Mouse (Mus musculus) skeletal muscle tissue, adult 2 months (tissue): Measurements from ENCODE around the gene Phactr2.

Source experiments
- DNase-seq: peaks from one replicate; pipeline ENCODE4 v3.0.0-alpha.2; 2012; ENCODE audit warnings: low read depth, low spot score

Gene Phactr2

DNA sequence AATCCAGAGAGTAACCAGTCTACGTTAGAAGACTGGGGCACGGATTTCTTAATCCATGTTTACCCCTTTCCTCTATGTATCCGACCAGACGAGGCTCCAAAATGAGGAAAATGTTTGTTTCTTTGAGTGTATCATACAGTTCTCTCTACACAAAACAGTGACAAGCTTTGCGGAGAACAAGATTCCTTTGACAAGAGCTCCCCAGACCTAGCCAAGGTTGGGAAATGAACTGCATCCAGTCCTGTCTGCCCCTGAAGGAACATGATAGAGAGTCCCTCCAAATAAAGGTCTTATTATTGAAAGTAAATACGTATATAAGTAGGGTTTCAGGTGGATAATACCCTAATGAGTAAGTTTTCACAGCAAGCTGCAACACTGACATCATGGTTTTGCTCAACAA lies 199.1 kb downstream of the Phactr2 start:
- no peak for DNase-seq

DNA sequence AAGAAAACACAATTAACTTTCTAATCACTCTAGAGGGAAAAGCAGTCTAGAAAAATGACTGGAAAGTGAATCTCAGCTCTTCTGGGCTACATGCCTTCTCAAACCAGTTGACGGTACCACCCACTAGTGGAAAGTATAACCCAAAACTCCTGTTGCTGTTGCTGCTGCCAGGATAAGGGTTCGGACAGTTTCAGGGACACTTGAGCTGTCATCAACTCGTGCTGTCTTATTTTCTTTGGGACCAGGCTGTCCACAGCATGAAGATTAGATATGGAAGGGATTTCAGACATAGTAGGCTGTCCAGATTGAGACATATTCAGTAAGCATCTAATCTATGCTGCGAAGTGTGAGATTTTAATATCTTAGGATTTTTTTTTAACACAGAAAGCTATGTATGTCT lies 199.5 kb downstream of the Phactr2 start:
- no peak for DNase-seq

DNA sequence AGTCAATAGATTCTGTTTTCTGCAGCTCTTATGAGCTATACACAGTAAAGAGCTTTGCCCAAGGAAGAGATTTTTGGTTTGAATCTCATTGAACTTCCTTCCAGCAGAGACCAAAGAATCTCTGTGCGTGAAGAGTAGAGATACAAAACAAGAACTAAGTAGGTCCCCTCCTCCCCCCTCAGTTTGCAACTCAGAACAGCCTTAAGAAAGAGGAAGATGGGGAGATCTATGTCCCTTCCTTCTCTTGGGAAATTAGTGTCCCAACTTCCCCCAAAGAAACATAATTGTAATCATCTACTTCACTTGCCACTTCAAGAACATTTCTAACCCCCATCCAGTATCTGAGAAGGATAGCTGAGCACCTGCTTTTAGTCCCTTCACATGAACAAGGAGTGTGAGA lies 200.5 kb downstream of the Phactr2 start:
- DNase-seq: no peak

DNA sequence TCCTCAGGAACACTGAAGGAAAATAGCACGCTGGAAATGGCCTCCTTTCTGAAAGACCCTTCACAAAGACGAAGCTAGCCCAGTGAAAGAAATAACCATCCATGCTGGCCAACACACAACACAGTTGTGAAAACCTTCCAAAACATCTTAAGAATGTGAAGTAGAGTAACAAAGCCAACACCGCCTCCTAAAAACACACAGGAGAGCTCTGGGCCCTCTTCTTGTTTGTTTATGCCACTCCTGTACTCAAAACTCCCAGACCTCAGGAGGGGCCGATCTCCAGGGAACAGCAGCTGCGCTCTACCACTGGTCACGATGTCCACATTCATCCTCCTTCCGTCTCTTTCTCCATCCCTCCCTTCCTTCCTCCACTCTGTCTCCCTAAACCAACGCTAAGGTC lies 202.5 kb downstream of the Phactr2 start:
- DNase-seq: no peak

DNA sequence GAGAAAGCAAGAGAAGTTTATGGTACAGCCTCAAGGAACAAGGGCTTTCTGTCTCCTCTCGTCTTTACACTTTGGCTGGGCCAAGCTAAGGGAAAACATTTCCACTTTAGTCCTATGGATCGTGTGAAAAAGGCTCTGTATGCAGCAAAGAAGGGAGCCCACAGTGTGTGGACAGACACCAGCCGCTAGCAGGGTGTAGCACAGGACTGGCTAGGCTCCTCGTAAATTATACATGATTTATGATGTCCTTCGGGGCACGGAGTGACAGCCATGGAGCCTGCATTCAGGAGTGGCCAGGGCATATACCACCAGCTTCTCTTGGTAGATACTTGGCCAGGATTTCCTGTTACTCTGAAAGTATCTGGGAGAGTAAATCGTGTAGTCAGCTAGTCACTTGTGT lies 203.1 kb downstream of the Phactr2 start:
- no peak for DNase-seq

DNA sequence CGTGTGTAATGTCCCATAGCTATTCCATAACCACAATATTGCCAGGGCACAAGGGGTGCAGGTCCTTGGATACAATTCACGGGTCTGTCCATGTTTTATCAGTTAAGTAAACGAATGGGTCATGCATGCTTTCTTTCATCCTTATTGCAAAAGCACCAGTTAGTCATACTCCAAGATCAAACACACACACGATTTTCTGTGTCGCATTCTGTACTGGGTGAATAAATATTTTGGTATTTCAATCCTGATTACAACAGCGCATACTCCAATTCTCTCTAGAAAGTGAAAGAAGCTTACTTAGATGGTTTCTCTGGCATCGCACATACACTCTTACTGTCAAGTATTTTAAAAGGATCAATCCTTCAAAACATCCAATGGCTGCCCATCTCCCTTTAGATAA lies 203.9 kb downstream of the Phactr2 start:
- DNase-seq: no peak

DNA sequence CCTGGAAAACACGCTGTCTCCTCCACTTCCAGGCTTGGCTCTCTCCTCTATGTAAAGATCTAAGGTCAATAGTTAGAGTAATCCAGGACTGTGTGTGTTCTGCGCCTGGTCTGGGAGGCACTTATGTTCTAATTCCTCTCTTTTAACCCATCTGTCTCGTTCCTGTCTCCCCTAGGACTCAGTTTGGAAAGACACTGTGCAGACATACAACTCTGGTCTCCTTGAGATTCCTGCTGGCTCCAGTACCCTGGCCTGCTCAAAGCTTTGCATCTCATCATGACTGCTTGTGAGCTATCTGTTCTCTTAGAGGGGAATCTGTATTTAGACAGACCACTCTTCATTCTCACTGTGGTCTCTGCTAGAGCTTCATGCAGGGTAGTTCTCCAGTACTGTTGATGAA lies 215.0 kb downstream of the Phactr2 start:
- no peak for DNase-seq

DNA sequence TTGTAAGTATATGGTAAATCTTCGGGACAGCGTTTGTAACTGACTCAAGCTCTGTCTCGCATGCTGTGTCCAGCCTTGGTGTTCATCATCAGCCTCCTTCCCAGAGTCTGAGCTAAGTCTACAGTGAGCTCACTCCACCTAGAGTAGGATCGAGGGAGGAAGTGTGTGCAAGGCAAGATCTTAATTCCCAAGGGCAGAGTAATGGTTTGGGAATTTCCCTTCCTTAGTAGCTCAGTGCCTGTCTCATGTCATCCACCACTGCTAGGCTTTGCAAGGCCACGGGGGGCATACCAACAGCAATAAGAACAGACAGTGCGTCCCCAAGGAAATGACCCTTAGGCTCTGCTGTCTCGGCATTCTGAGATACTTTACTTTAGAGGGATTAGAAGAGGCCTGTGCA lies 218.0 kb downstream of the Phactr2 start:
- no peak for DNase-seq

DNA sequence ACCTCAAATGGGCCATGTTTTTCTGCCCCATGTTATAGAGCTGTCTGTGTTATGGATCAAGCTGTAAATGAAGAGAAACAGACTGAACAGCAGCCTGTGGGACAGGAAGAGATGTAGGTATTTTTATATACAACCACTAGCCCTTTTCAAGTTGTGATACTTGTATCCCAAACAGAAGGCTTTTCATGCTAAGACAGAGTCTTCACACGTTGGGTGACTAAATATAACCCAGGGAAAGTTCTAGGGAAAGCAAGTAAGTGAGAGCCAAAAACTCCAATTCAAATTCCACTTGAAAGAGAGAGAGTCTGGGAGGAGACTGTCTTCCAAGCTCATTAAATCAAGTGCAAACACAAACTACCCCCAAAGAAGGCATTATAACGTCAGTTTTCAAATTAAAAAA lies 223.9 kb downstream of the Phactr2 start:
- no peak for DNase-seq

DNA sequence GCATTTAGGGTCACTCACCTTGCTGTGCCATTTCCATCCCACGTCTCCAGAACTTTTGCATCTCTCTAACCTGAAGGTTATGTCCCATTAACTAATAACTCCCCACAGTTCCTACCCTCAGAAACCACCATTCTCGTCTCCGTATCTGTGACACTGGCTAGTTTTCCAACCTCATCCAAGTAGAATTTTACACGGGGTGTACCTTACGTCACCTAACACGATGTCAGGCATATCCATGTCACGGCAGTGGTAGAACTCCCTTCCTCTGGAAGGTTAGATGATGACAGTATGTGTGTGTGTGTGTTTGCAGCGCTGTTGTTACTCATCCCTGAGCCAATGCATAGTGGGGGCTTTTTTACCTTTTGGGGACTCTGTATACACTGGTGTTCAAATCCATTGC lies 225.1 kb downstream of the Phactr2 start:
- DNase-seq: no peak

DNA sequence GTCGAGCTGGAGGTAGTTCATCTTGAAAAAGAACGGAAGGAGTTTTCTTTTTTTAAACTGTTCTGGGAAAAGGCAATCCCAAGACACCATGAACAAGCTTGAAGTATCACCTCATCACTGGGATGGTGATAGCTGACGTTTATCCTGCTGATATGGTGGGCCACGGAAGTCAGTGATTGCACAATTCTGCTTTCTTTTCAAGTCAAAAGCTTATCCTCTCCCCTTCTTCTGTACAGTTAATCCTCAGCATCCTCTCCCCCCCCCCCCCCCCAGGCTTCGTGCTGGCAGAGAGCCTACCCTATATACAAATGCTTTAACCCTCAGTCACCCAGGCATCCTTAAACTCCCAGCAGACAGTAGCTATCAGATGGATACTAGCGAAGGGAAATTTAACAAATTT lies 228.5 kb downstream of the Phactr2 start:
- DNase-seq: no peak

DNA sequence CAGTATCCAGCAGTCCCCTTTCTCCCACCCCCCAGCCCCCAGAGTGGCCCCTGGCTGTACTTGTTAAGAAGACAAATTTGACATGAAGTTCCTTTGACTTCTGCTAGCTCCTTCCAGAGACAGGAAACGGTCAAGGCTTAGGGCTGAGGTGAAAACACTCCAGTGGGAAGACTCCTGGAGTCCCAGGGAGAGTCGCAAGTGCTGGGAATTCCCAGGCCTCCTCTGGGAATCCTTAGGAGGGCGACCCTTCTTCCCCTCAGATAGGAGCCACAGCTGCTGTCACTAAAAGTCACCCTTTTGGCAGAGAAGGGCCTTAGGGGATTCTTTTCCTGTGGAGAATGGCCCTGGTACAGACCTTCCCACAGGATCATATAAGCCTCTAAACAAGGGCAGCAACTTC lies 230.0 kb downstream of the Phactr2 start:
- DNase-seq: no peak

DNA sequence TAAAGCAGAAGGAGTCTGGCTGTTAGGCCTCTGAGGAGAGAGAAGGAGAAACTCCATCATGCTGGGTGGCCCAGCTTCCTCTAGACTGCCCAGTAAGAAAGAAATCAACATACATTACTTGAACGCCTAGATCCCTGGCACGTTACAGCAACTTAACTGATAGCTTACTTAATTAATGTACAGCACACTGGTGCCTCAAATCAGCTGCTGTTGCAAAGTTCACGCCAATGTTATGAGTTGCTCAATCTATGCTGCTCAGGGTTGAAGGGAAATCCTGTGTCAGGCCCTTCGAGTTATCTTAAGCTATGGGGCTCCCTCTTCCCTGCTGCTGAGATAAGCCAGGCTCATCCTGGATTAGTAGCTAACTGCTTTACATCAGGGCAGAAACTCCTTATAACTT lies 233.8 kb downstream of the Phactr2 start:
- no peak for DNase-seq

DNA sequence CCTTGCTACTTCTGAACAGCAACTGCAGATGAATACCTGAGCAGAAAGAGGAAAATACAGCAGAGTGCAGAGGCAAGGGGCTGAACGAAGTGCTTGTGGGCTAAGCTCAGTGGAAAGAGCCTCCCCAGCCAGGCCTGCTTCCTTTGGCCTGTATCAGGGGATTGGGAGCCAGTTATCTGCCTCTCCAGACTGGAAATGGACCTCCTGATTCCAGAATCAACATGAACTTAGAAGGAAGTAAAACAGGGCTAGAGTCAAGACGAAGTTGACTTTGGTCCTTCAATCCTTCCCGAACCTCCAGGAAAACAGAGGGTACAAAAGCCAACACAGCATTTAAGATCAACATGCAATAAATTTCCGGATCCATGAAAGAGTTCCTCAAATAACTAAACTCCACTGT lies 236.0 kb downstream of the Phactr2 start:
- DNase-seq: no peak

DNA sequence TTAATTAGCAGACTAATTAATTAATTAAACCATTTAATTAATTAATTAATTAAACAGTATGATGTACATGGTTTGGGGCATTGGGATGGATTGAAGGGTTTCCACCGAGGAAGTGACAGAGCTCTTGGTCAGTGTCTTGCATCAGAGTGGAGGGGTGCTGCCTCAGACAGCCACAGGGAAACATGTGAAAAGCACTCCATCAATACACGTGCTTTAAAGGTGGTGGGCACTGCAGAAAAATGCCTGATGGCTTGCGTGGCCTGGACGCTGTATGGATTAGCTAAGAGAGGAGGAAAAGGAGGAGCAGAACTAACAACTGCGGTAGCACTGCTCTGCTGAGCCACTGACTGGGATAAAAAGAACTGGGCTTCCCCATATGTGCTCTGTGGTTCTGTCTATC lies 237.3 kb downstream of the Phactr2 start:
- no peak for DNase-seq

DNA sequence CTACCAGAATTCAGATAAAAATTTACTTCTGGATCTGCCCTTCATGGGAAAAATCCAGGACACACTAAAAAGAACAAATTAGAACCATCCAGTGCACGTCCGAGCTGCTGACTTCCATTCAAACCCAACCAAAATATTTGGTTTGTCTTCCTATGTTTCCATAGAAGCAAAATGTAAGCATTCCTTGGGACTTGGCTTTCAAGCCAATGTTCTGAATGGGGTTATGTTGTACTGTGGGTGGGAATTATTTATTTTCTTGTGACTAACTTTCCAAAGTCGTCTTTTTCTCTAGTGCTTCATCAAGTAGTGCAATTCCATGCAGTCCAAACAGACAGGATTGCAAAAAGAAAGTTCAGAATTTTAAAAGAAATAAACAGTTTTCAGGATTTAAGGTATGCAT lies 239.7 kb downstream of the Phactr2 start:
- DNase-seq: no peak

DNA sequence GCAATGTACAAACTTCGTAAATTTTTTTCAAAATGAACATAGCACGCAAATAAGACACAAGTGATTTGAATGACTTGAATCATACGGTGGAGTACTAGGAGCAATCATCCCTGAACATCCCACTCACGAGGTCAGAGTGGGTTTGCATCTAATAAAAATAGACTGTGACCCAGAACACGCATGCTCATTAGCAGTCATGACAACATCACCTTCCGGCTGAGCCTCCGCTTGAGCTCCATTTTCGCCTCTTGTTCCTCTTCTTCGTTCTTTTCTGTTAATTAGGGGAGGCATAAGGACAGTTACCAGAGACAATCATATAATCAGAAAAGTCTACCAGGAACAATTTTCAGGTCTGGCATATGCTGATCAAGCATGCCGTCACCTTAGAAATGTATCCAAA lies 240.3 kb downstream of the Phactr2 start:
- no peak for DNase-seq

DNA sequence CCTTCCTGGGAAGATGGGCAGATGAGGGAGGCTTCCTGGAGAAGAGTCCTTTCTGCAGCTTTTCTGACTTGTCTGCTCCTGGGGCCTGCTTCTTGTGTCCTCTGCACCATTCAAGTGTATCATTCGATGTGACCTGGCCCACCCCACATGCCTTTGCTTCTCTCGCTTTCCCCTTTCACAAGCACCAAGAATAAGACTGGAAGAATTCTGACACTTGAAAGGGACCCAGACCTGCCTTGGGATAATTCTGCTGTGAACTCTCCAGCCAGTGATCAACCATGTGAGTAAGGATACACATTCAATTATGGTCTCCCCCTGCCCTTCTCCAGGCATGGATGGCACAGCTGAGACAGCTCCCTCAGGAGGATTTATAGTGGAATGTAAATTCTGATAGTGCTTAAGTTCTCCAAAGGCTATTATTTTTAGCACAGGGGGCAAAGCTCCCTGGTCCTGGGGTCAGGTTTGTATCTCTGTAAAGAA lies 241.0 kb downstream of the Phactr2 start:
- no peak for DNase-seq

DNA sequence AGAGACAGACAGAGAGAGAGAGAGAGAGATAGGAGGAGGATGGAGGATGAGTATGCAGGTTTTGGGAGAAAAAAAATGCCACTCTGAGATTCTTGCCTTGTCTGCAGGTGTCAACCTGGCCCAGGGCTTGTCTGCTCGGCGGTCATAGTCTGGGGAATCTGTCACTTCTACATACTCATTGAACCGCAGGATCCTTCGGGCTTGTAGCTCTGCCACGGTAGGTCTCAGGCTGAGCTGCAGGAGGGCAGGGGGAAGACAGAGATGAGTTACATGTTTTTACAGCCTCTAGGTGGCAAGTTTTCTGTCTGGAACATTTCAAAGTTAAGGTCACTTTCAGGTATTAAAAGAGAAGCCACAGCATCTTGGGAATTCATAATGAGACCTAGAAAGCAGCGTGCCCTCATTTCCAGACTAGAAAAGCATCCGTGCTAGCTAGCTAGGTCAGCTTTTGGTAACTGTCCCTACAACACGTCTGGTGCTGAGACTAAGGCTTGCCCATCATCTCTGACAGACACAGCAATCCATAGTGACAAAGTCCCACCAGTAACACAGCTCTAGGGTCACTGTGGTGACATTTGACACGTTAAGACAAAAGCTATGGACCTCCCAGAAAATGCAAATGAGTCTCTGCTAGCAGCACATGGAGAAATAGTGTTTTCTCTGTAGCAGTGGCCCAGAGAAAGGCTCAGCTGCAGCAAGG lies 241.6 kb downstream of the Phactr2 start:
- no peak for DNase-seq

DNA sequence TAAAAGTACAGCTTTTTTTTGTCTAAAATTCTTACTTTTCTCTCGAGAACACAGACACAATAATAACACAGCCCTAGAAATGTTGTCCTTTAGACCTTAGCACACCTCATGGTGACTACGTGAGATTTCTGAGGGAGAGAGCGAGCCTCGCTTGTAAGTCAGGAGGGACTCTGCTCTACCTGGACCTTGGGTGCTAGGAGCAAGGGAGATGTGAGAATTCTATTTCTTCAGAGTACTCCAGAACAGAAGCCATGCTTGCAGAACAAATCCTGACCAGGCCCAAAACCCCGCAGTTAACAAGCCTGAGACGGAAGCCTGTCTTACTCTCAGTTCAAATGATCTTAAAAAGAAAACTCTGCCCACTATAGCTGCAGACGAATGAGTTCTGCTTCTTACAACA lies 243.5 kb downstream of the Phactr2 start:
- no peak for DNase-seq

DNA sequence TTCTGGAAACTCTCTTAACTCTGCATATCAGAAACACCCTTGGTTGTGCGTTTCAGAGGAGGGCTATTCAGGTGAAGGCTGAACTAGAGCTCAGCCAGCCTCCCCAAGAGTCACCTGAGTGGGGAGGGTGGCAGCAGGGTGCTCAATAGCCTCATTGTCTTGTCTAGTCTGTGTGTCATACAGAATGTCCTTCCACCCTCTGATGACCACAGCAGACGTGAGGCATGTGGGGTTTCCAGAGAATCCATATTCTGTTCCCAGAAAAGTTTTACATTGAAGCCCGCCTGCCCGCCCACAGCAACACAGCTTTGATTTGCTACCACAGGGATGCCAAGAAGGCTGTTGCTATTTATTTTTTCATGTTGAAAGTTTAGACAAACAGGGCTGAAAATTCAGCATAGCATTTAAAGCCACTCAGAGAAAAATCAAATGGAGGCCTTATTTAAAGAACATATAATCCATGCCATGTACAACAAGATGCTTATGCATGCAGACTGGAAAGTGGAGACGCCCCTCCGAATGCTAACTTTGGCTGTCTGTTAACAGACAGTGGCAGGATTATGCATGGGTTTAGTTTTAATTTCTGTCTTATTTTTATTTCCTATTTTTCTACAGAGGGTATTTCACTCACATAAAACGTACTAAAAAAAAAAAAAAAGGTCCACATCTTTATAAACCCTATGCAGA lies 248.7 kb downstream of the Phactr2 start:
- no peak for DNase-seq

DNA sequence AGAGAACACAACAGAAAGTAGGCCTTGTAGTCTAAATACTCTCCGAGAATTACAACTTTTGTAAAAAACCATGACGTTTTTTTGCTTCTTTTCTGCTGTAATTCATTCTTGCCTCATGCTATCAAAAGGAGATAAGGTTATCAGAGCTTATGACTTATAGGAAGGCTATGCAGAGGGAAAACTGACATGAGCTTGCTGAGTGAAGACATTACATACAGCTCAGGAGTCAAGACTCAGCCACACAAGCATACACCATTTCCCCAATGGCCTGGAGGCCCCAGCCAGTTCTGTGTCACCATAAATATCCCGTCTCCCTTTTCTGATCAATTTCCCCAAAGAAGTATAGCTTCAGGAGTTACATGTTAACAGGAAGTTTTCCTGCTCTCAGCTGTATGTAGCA lies 252.1 kb downstream of the Phactr2 start:
- no peak for DNase-seq

DNA sequence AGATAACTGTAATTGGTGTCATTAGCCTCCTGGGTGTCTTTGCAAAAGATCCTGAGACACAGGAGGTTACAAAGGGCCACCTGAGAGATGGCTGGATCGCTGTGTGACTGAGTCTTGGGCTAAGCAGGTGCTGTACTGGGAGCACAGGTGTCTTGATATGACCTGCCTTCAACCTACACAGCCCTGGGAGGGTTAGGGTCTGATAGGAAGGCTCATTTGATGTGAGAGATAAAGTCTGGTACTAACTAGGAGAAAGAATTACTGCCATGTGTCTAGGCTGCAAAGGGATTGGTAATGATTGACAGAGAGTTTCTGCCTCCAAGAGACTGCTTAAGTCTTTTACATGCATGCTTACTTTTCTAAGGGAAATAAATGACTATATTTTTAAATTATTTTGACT lies 254.2 kb downstream of the Phactr2 start:
- DNase-seq: no peak

DNA sequence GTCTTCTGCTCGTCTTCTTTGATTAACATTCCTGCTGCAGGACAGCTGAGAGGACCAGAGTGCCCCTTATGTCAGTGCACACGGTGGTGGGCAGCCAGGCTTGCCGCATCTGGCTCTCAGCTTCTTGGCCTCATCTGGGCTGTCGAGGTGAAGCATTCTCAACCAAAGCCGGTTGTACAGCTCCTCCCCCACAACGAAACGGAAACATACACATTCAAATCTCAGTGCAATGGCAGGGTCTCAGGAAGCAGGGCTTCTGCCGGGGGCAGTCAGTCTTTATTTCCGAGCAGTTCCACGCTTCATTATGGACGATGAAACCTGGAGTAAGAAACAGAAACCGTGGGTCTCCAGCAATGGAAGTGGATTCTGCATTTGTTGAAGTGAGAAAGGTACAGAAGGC lies 260.3 kb downstream of the Phactr2 start:
- DNase-seq: no peak
